Mouse (Mus musculus) frontal cortex, postnatal 36 days (tissue): ENCODE data around the gene Gm14085.

Source experiments
- DNase-seq, 2 experiments: peaks; one replicate each; pipeline ENCODE4 v3.0.0; 2022; ENCODE audit warnings: low spot score in 2 of 2

Gm14085 gene

GRCm38 (mm10) chr2:122558317-122558716 lies 73.6 kb downstream of the Gm14085 start:
- peak; percentile 54 to 57 for DNase-seq

GRCm38 (mm10) chr2:122561221-122561620 lies 76.5 kb downstream of the Gm14085 start:
- no peak for DNase-seq

GRCm38 (mm10) chr2:122562251-122562650 lies 77.5 kb downstream of the Gm14085 start:
- no peak for DNase-seq

- DNase-seq, result peak; percentile 45 to 48
Observed at GRCm38 (mm10) chr2:122569439-122569838, 84.7 kb downstream of the Gm14085 start.

- DNase-seq, result no peak
Observed at GRCm38 (mm10) chr2:122570430-122570829, 85.7 kb downstream of the Gm14085 start.

GRCm38 (mm10) chr2:122571326-122571725 lies 86.6 kb downstream of the Gm14085 start:
- no peak for DNase-seq

GRCm38 (mm10) chr2:122572438-122572837 lies 87.7 kb downstream of the Gm14085 start:
- no peak for DNase-seq

- DNase-seq, result no peak
Observed at GRCm38 (mm10) chr2:122575470-122575869, 90.7 kb downstream of the Gm14085 start.

GRCm38 (mm10) chr2:122576295-122576694 lies 91.6 kb downstream of the Gm14085 start:
- no peak for DNase-seq

GRCm38 (mm10) chr2:122577316-122577715 lies 92.6 kb downstream of the Gm14085 start:
- DNase-seq, result no peak
